Mouse (Mus musculus) lung, postnatal 25 days (tissue): Measurements from ENCODE around the gene Pou5f2.
A peak's percentile ranks its signal among the peaks of the same experiment; 100 is the strongest.

ENCODE experiments used
- DNase-seq: peaks from one replicate; pipeline ENCODE4 v3.0.0; 2022; ENCODE audit warnings: low spot score

Pou5f2 gene

DNA sequence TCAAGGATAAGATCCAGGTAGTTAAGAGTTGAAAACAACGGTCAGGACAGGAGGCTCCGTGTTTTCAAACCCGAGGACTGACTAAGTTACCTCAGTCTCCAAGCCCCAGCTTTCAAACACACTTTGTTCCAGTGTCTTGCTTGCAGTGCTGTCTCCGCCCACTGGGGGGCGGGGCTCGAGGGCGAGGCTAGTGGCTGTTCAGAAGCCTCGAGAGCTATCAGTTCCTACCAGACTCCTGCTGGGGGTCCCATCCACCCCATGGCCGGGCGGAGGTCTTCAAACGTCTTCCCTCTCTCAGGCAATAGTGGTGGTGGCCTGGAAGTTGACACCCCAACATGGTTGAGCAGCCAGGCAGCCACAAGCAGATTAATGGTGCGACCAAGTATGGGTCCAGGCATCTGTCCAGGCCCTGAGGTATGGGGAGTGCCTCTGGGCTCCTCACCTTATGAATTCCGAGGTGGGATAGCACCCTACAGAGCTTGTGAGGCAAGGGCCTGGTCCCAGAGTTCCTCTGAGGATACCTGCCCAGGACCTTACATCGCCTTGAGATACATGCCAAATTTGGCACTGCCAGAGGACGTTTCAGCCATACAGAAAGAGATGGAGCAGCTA lies at the start of gene Pou5f2:
Pou5f2 (plus strand) TSS at position 220 of the 612 bp plus-strand sequence.
- no peak for DNase-seq

GRCm38 (mm10) chr13:77976248-77976647 lies 48.5 kb upstream of the Pou5f2 start:
- DNase-seq = no peak

GRCm38 (mm10) chr13:77977121-77977520 lies 47.6 kb upstream of the Pou5f2 start:
- no peak for DNase-seq

GRCm38 (mm10) chr13:77982105-77982851 lies 42.4 kb upstream of the Pou5f2 start:
- peak; percentile 20 for DNase-seq

DNA sequence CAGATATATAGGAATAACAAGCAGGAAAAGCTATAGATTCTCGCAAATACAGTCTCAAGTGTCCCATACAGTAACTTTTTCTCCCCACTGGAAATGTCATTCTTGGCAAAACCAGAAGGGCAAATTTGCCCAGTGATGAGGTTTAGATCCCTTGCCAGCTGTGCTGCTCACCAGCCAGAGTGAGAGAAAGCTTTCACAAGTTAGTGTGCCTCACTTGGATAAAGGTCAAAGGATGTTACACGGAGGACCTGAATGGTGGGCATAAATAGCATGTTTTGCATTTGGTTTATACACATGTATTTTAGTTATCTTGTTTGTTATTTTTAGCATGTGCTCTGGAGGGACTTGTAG lies 41.9 kb upstream of the Pou5f2 start:
- DNase-seq = no peak

- DNase-seq = no peak
These were observed 33.4 kb upstream of the Pou5f2 start for GRCm38 (mm10) chr13:77991189-77991886.

DNA sequence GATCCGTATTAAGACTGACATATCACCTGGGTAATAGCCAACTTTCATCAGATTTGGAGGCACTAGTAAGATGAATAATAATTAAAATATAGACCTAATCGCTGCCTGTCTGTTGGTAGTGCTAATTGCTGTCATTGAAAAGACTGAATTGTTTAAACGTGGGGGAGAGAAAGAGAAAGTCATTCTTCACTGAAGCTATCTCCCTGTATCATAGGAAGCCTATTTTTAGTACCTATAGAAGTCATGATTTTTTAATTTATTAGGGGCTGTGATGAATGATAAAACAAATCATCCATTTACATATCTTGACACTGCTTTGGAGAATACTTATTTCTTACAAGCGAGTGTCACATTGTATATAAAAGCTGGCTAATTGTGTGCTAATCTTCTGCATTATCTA lies 20.1 kb upstream of the Pou5f2 start:
- DNase-seq = no peak

- DNase-seq = no peak
These were observed 19.4 kb upstream of the Pou5f2 start for GRCm38 (mm10) chr13:78005344-78005743.

- no peak for DNase-seq
These were observed 14.5 kb upstream of the Pou5f2 start for GRCm38 (mm10) chr13:78010176-78010575.

DNA sequence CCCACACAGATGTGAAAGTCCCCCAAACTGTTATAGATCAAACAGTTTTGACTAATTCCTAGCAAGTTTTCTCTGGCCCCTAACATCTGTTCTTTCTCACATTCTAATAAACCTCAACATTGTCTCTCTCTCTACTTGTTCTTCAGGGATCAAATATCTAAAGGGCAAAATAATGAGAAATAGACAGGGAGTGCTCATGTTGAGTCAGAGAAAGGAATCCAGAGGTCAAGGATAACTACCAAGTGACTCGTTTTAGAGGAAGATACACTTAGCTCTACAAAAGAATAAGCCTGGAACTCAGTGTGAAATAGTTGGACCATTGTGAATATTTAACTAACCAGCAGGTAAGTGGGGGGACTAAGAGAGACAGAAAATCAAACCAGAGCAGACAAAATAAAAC lies 8.1 kb downstream of the Pou5f2 start:
- DNase-seq = no peak

DNA sequence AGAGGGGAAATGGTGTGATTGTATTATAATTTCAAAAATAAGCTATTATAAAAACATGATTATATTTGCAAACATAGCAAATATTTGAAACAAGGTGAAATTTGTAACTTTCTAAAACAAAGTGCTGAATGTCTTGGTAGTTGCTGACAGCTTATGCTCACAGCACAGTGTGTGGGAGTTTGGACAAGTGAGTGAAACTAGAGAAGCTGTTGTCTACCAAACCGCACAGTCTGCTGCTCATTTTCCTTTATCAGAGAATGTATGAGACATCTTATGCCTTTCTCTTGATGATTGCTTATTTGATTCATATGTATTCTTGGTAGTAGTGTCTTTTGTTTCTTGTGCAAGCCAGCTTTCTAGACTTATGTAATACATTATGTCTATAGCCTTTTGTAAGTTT lies 12.5 kb downstream of the Pou5f2 start:
- DNase-seq = no peak

- no peak for DNase-seq
These were observed 18.5 kb downstream of the Pou5f2 start for GRCm38 (mm10) chr13:78043203-78043602.

GRCm38 (mm10) chr13:78045116-78045515 lies 20.4 kb downstream of the Pou5f2 start:
- no peak for DNase-seq
